ENCODE assay signal across 21 mouse cellular contexts in genomic region chr9:61166115-61166514, GRCm38 (mm10).
A peak's percentile ranks its signal among the peaks of the same experiment; 100 is the strongest.
DNase-seq lines count a peak whose midpoint lies in the region; ATAC-seq and TF ChIP-seq lines count a peak whose summit lies in the region.
"Had no signal": no experiment of that assay in that cellular context is flagged by ENCODE, and none has a peak within 500 bp of the region (broad histone marks: within the 10 kb centered on the region; RNA-seq: fewer than 3 reads in every experiment).

No protein-coding gene starts in this region.

- no peak overlapping the region for H3K4me3 ChIP-seq in heart, embryonic 15.5 days
- no peak overlapping the region for H3K4me3 ChIP-seq in lung, embryonic 14.5 days (ENCODE audit: low read depth, low read length)
- no peak overlapping the region for H3K4me3 ChIP-seq in intestine, embryonic 15.5 days (replicated peaks)
- H3K4me3 ChIP-seq in stomach, embryonic 15.5 days (replicated peaks): no peak overlapping the region
- H3K4me3 ChIP-seq: embryonic facial prominence, embryonic 10.5 days; forebrain, embryonic 13.5 days; heart, adult 2 months; heart, embryonic 12.5 days; hindbrain, embryonic 15.5 days had no signal

- peak overlapping the region; percentile 12; the same call in 1 of the 2 replicates for H3K27ac ChIP-seq in heart, embryonic 15.5 days
- peak overlapping the region; percentile 51; the same call in 1 of the 2 replicates for H3K27ac ChIP-seq in lung, embryonic 14.5 days (ENCODE audit: low read depth)
- H3K27ac ChIP-seq in intestine, embryonic 15.5 days: peak overlapping the region; percentile 72
- peak overlapping the region; percentile 84 for H3K27ac ChIP-seq in stomach, embryonic 15.5 days
- H3K27ac ChIP-seq: embryonic facial prominence, embryonic 10.5 days; forebrain, embryonic 13.5 days; heart, adult 2 months; hindbrain, embryonic 15.5 days had no signal

- no peaks in the 10 kb centered on the region for H3K9me3 ChIP-seq in heart, embryonic 15.5 days (replicated peaks)
- no peaks in the 10 kb centered on the region for H3K9me3 ChIP-seq in lung, embryonic 14.5 days (ENCODE audit: low read depth, low read length)
- no peaks in the 10 kb centered on the region for H3K9me3 ChIP-seq in intestine, embryonic 15.5 days
- H3K9me3 ChIP-seq in stomach, embryonic 15.5 days: no peaks in the 10 kb centered on the region
- H3K9me3 ChIP-seq: embryonic facial prominence, embryonic 10.5 days; forebrain, embryonic 13.5 days; heart, embryonic 12.5 days; hindbrain, embryonic 15.5 days had no signal

- peaks cover 13% of the 10 kb centered on the region for H3K27me3 ChIP-seq in heart, embryonic 15.5 days
- H3K27me3 ChIP-seq in lung, embryonic 14.5 days (ENCODE audit: insufficient read depth, low read length): no peaks in the 10 kb centered on the region
- H3K27me3 ChIP-seq in intestine, embryonic 15.5 days (replicated peaks): no peaks in the 10 kb centered on the region
- H3K27me3 ChIP-seq in stomach, embryonic 15.5 days (replicated peaks): no peaks in the 10 kb centered on the region
- H3K27me3 ChIP-seq: CH12.LX; hindbrain, embryonic 15.5 days; Patski had no signal

- no peak for TF ChIP-seq CTCF in lung, embryonic 14.5 days (IDR thresholded peaks at IDR 0.05; ENCODE audit: low read depth)

- no peak overlapping the region for H3K9ac ChIP-seq in heart, embryonic 15.5 days
- H3K9ac ChIP-seq in lung, embryonic 14.5 days: no peak overlapping the region
- no peak overlapping the region for H3K9ac ChIP-seq in intestine, embryonic 15.5 days
- H3K9ac ChIP-seq in stomach, embryonic 15.5 days: no peak overlapping the region
- H3K9ac ChIP-seq: forebrain, embryonic 13.5 days; forebrain, postnatal 0 days; heart, embryonic 12.5 days; hindbrain, embryonic 15.5 days had no signal

- 71% methylated on average over 2 of the region's 2 CpGs for WGBS in heart, embryonic 15.5 days
- WGBS in lung, embryonic 14.5 days: 65% methylated on average over 2 of the region's 2 CpGs
- WGBS in intestine, embryonic 15.5 days: 74% methylated on average over 2 of the region's 2 CpGs
- 56% methylated on average over 2 of the region's 2 CpGs for WGBS in stomach, embryonic 15.5 days

- no peaks in the 10 kb centered on the region for H3K36me3 ChIP-seq in heart, embryonic 15.5 days
- H3K36me3 ChIP-seq in lung, embryonic 14.5 days (ENCODE audit: insufficient read depth): no peaks in the 10 kb centered on the region
- no peaks in the 10 kb centered on the region for H3K36me3 ChIP-seq in intestine, embryonic 15.5 days
- no peaks in the 10 kb centered on the region for H3K36me3 ChIP-seq in stomach, embryonic 15.5 days
- H3K36me3 ChIP-seq: embryonic facial prominence, embryonic 10.5 days; heart, embryonic 12.5 days; hindbrain, embryonic 15.5 days had no signal

- H3K4me2 ChIP-seq in heart, embryonic 15.5 days: no peak overlapping the region
- H3K4me2 ChIP-seq in lung, embryonic 14.5 days: no peak overlapping the region
- H3K4me2 ChIP-seq in intestine, embryonic 15.5 days (replicated peaks): no peak overlapping the region
- no peak overlapping the region for H3K4me2 ChIP-seq in stomach, embryonic 15.5 days
- H3K4me2 ChIP-seq: forebrain, embryonic 13.5 days; heart, embryonic 12.5 days; hindbrain, embryonic 15.5 days had no signal

- no peak for DNase-seq in heart, adult 9 months (ENCODE audit: low spot score in 2 of 2)
- DNase-seq in lung, embryonic 14.5 days: no peak
- DNase-seq in lung, postnatal 36 days: no peak
- DNase-seq in cerebellum, postnatal 14 days: no peak
- DNase-seq: adrenal gland, adult 8-10 months; cerebellum, adult 11-12 months; cerebellum, adult 9-10 months; forebrain, postnatal 0 days; gastrocnemius, postnatal 14 days; heart, adult 2 months; heart, postnatal 36 days had no signal

- H3K4me1 ChIP-seq in heart, embryonic 15.5 days (replicated peaks): peaks cover 11% of the 10 kb centered on the region
- H3K4me1 ChIP-seq in lung, embryonic 14.5 days (ENCODE audit: insufficient read depth): peaks cover 48% of the 10 kb centered on the region
- H3K4me1 ChIP-seq in intestine, embryonic 15.5 days (replicated peaks): peaks cover 45% of the 10 kb centered on the region
- peaks cover 55% of the 10 kb centered on the region for H3K4me1 ChIP-seq in stomach, embryonic 15.5 days

- ATAC-seq in heart, embryonic 15.5 days (replicated peaks; ENCODE audit: insufficient number of reproducible peaks, insufficient read depth, low FRiP score, low read depth): no peak
- no peak for ATAC-seq in lung, embryonic 14.5 days (ENCODE audit: insufficient read depth)
- no peak for ATAC-seq in intestine, embryonic 15.5 days
- no peak for ATAC-seq in stomach, embryonic 15.5 days (ENCODE audit: insufficient read depth, low FRiP score, low read depth)
- ATAC-seq: activated CD4-positive, CD25-positive, alpha-beta regulatory T cell, adult 4 months; forebrain, embryonic 13.5 days; forebrain, postnatal 0 days; Patski had no signal

Comparison
In these comparisons a context has a peak if more than half of its experiments do, and no peak if none do; other contexts are left out.
1. H3K27ac ChIP-seq: peak in every context shown above with its lines; median percentile 84 in stomach, embryonic 15.5 days; 72 in intestine, embryonic 15.5 days; 51 in lung, embryonic 14.5 days; 12 in heart, embryonic 15.5 days.